Mouse (Mus musculus): ENCODE measurements at regions not wholly inside any gene's neighbourhood (a gene's known extent, or its start where the extent isn't known, plus 50 kb on each side); places are given as distances from the start of the nearest gene placed in this dataset.

DNA sequence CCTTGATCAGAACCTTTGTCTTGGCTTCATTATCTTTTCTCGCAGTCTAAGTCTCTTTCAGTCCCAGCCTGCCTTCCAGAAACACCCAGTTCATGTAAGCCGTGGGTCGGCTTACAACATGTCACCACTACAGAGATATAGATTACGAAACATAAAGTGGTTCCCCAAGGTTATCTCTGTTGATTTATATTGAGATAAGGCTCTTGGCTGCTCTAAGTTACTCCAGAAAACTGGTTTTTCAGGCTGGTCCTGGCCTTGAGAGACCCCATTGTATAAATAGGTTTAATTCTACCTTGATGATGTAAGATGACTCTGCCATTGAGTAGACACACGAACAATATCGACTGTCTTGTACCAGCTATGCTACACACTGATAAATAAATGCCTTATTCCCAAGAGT lies 323.8 kb downstream of the Plod2 start:
- 79% methylated on average over 6 of the region's 6 CpGs for WGBS

DNA sequence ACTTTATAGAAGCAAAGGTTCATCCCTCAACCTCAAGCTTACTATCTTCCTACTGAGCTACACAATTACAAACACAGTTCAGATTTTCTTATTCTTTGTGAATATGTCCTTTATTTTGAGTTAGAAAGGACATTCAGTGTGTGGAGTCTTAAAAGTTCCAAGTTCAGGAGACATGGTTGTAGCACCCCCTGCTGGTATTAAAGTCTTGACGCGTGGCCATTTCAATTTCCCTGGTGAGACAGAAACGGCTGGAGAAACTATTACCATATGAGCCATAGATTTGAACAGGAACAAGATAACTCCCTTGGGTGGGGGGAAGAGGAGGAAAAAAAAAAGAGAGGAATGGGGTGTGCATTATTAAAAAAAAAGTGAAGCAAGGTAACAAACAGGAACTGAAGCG lies 336.6 kb downstream of the Plod2 start:
- Histone ChIP-seq H3K36me3 (ENCODE audit: control insufficient read depth, insufficient read depth, low read length) (no peaks in the 10 kb centered on the region), H3K4me1 (ENCODE audit: control insufficient read depth in 2 of 2, insufficient read depth in 2 of 2, low read length in 2 of 2) (no peaks in the 10 kb centered on the region), H3K4me3 (ENCODE audit: control insufficient read depth in 1 of 2, insufficient read depth in 1 of 2, low read depth in 1 of 2, low read length in 2 of 2) (no peak overlapping the region), H3K9ac (ENCODE audit: low read length) (no peak overlapping the region), H3K27me3 (ENCODE audit: control insufficient read depth, insufficient read depth, low read length) (no peaks in the 10 kb centered on the region), H3K9me3 (ENCODE audit: control insufficient read depth, low read length) (no peaks in the 10 kb centered on the region), H3K4me2 (ENCODE audit: low read length) (no peak overlapping the region), H3K27ac (replicated peaks in 1 of 2; ENCODE audit: control insufficient read depth in 1 of 2, insufficient read depth in 1 of 2, low read depth in 2 of 2, low read length in 2 of 2) (no peak overlapping the region)
- no peak for ATAC-seq (ENCODE audit: insufficient number of reproducible peaks, insufficient read depth, low FRiP score, low read depth)
- 41% methylated on average over 4 of the region's 4 CpGs for WGBS

More for the DNA sequence above, 323.8 kb downstream of the Plod2 start:
- H3K4me1 ChIP-seq (ENCODE audit: control insufficient read depth in 2 of 2, insufficient read depth in 2 of 2, low read length in 2 of 2) = no peaks in the 10 kb centered on the region
- H3K4me2 ChIP-seq (ENCODE audit: low read length) = no peak overlapping the region
- H3K27me3 ChIP-seq (ENCODE audit: control insufficient read depth, insufficient read depth, low read length) = no peaks in the 10 kb centered on the region
- no peaks in the 10 kb centered on the region for H3K36me3 ChIP-seq (ENCODE audit: control insufficient read depth, insufficient read depth, low read length)
- H3K9ac ChIP-seq (ENCODE audit: low read length) = no peak overlapping the region
- no peak overlapping the region for H3K27ac ChIP-seq (replicated peaks in 1 of 2; ENCODE audit: control insufficient read depth in 1 of 2, insufficient read depth in 1 of 2, low read depth in 2 of 2, low read length in 2 of 2)
- no peak for ATAC-seq (ENCODE audit: insufficient number of reproducible peaks, insufficient read depth, low FRiP score, low read depth)
- H3K9me3 ChIP-seq (ENCODE audit: control insufficient read depth, low read length) = 0 out of 2 replicates have a peak, but pooled peaks cover 3% of the 10 kb centered on the region
- H3K4me3 ChIP-seq (ENCODE audit: control insufficient read depth in 1 of 2, insufficient read depth in 1 of 2, low read depth in 1 of 2, low read length in 2 of 2) = no peak overlapping the region

DNA sequence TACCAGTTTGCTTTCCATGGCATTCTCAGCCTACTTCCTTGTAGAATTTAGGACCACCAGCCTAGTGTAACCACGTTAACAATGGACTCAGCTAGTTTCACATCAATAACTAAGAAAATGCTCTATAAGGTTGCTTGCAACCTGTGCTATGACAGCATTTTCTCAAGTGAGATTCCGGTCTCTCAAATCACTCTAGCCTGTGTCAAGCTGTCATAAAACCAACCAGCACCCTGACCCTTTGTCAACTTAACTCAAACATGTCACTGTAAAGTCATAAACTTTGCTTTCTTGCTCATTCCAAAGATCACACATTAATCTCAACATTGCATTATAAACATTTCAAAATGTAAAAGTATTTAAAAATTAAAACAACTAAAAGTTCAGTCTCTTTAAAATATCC lies 337.8 kb downstream of the Plod2 start:
- Histone ChIP-seq H3K4me2 (ENCODE audit: low read length) (no peak overlapping the region), H3K27ac (replicated peaks in 1 of 2; ENCODE audit: control insufficient read depth in 1 of 2, insufficient read depth in 1 of 2, low read depth in 2 of 2, low read length in 2 of 2) (no peak overlapping the region), H3K4me1 (ENCODE audit: control insufficient read depth in 2 of 2, insufficient read depth in 2 of 2, low read length in 2 of 2) (no peaks in the 10 kb centered on the region), H3K27me3 (ENCODE audit: control insufficient read depth, insufficient read depth, low read length) (no peaks in the 10 kb centered on the region), H3K36me3 (ENCODE audit: control insufficient read depth, insufficient read depth, low read length) (no peaks in the 10 kb centered on the region), H3K9ac (ENCODE audit: low read length) (no peak overlapping the region), H3K9me3 (ENCODE audit: control insufficient read depth, low read length) (no peaks in the 10 kb centered on the region), H3K4me3 (ENCODE audit: control insufficient read depth in 1 of 2, insufficient read depth in 1 of 2, low read depth in 1 of 2, low read length in 2 of 2) (no peak overlapping the region)
- WGBS = 58% methylated on average over 2 of the region's 2 CpGs
- no peak for ATAC-seq (ENCODE audit: insufficient number of reproducible peaks, insufficient read depth, low FRiP score, low read depth)

DNA sequence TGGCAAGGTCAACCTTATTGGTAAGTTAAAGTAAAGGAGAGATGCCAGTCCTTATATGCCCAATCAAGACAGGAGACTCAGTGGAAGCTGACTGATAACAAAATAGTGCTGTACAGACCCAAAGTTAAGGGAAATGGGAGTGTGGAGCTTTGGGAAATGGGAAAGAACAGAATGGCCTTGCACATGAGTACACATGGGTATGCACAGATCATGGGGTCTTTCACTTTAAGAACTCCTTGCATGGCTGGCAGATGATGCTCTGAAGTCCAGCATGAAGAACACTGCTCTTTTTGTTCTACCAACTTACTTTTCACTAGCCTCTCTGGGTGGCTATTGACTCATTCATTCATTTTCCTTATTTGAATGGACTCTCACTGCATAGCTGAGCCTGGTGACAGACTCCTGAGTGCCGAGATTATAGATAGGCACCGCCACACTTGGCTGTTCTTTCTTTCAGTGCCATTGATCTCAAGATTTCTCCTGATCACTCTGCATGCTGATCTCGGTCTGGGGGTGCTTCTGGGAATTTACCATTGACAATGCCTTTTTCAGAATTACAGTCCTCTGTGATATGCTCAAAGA lies 340.3 kb downstream of the Plod2 start:
- H3K4me1 ChIP-seq (ENCODE audit: control insufficient read depth in 2 of 2, insufficient read depth in 2 of 2, low read length in 2 of 2) = no peaks in the 10 kb centered on the region
- WGBS = 50% methylated on average over 3 of the region's 3 CpGs

DNA sequence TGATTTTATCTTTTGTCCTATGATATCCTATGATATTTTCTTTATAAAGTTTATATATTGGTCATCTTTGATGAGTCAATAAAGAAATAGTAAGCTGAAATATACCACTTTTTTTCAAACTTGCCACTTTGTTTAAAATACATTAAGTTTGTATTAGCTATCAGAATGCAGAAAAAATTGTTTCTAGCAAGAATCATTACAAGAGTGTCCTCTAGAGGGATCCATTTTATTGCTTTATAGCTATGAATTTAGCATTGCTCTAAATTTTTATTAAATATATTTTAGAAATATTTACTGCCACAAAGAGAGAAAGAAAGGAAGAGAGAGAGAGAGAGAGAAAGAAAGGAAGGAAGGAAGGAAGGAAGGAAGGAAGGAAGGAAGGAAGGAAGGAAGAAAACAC lies 348.0 kb downstream of the Plod2 start:
- no peak overlapping the region for H3K9ac ChIP-seq (ENCODE audit: low read length)
- no peak overlapping the region for H3K4me2 ChIP-seq (ENCODE audit: low read length)
- H3K9me3 ChIP-seq (ENCODE audit: control insufficient read depth, low read length) = no peaks in the 10 kb centered on the region
- no peak overlapping the region for H3K27ac ChIP-seq (replicated peaks in 1 of 2; ENCODE audit: control insufficient read depth in 1 of 2, insufficient read depth in 1 of 2, low read depth in 2 of 2, low read length in 2 of 2)
- no peak overlapping the region for H3K4me3 ChIP-seq (ENCODE audit: control insufficient read depth in 1 of 2, insufficient read depth in 1 of 2, low read depth in 1 of 2, low read length in 2 of 2)
- no peaks in the 10 kb centered on the region for H3K4me1 ChIP-seq (ENCODE audit: control insufficient read depth in 2 of 2, insufficient read depth in 2 of 2, low read length in 2 of 2)
- no peak for ATAC-seq (ENCODE audit: insufficient number of reproducible peaks, insufficient read depth, low FRiP score, low read depth)
- no peaks in the 10 kb centered on the region for H3K36me3 ChIP-seq (ENCODE audit: control insufficient read depth, insufficient read depth, low read length)
- no peaks in the 10 kb centered on the region for H3K27me3 ChIP-seq (ENCODE audit: control insufficient read depth, insufficient read depth, low read length)

More for the DNA sequence above, 340.3 kb downstream of the Plod2 start:
- Histone ChIP-seq H3K4me3 (ENCODE audit: control insufficient read depth in 1 of 2, insufficient read depth in 1 of 2, low read depth in 1 of 2, low read length in 2 of 2) (no peak overlapping the region), H3K36me3 (ENCODE audit: control insufficient read depth, insufficient read depth, low read length) (no peaks in the 10 kb centered on the region), H3K27ac (replicated peaks in 1 of 2; ENCODE audit: control insufficient read depth in 1 of 2, insufficient read depth in 1 of 2, low read depth in 2 of 2, low read length in 2 of 2) (no peak overlapping the region), H3K27me3 (ENCODE audit: control insufficient read depth, insufficient read depth, low read length) (no peaks in the 10 kb centered on the region), H3K4me2 (ENCODE audit: low read length) (no peak overlapping the region), H3K9ac (ENCODE audit: low read length) (no peak overlapping the region), H3K9me3 (ENCODE audit: control insufficient read depth, low read length) (no peaks in the 10 kb centered on the region)
- ATAC-seq (ENCODE audit: insufficient number of reproducible peaks, insufficient read depth, low FRiP score, low read depth) = no peak

DNA sequence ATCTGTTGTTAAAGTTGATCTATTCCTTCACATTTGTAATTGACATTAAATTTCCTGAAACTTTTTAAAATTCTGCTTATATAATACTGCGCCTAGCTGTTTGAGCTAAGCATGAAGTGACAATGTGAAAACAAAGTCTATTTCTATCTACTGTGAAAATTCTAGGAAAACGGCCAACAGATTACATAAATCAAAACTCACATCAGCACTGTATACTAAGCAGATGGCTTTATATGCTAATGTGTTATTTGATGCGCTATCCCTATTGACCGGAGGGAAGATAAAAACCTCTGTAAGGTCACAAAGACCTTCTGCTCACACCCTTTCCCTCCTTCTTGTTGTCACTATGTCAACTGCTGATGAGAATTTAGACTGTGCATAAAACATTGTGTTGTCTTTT lies 357.7 kb downstream of the Plod2 start:
- 83% methylated on average over 4 of the region's 4 CpGs for WGBS
- no peak overlapping the region for H3K9ac ChIP-seq (ENCODE audit: low read length)
- ATAC-seq (ENCODE audit: insufficient number of reproducible peaks, insufficient read depth, low FRiP score, low read depth) = no peak
- H3K4me3 ChIP-seq (ENCODE audit: control insufficient read depth in 1 of 2, insufficient read depth in 1 of 2, low read depth in 1 of 2, low read length in 2 of 2) = no peak overlapping the region
- H3K4me1 ChIP-seq (ENCODE audit: control insufficient read depth in 2 of 2, insufficient read depth in 2 of 2, low read length in 2 of 2) = no peaks in the 10 kb centered on the region
- H3K27me3 ChIP-seq (ENCODE audit: control insufficient read depth, insufficient read depth, low read length) = no peaks in the 10 kb centered on the region
- no peak overlapping the region for H3K4me2 ChIP-seq (ENCODE audit: low read length)
- H3K27ac ChIP-seq (replicated peaks in 1 of 2; ENCODE audit: control insufficient read depth in 1 of 2, insufficient read depth in 1 of 2, low read depth in 2 of 2, low read length in 2 of 2) = no peak overlapping the region
- H3K9me3 ChIP-seq (ENCODE audit: control insufficient read depth, low read length) = no peaks in the 10 kb centered on the region
- no peaks in the 10 kb centered on the region for H3K36me3 ChIP-seq (ENCODE audit: control insufficient read depth, insufficient read depth, low read length)

DNA sequence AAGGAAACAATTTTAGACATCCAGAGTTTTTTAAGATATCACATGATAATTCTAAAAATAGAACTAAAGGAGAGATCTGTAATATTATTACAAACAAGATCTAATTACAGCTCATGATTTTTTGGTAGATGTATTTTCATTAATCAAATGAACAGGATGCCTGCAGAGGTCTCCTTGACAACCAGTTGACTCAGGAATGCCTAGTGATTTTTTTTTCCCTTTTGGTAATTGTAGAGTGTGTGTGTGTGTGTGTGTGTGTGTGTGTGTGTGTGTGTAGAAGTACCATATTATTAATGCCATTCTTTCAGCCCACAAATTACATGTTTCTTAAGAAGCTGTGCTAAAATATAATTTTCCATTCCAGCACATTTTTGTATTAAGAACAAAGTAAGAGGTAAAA lies 365.1 kb downstream of the Plod2 start:
- no peaks in the 10 kb centered on the region for H3K4me1 ChIP-seq (ENCODE audit: control insufficient read depth in 2 of 2, insufficient read depth in 2 of 2, low read length in 2 of 2)
- no peaks in the 10 kb centered on the region for H3K9me3 ChIP-seq (ENCODE audit: control insufficient read depth, low read length)
- H3K4me3 ChIP-seq (ENCODE audit: control insufficient read depth in 1 of 2, insufficient read depth in 1 of 2, low read depth in 1 of 2, low read length in 2 of 2) = no peak overlapping the region
- H3K4me2 ChIP-seq (ENCODE audit: low read length) = no peak overlapping the region
- no peak overlapping the region for H3K9ac ChIP-seq (ENCODE audit: low read length)
- H3K36me3 ChIP-seq (ENCODE audit: control insufficient read depth, insufficient read depth, low read length) = no peaks in the 10 kb centered on the region
- ATAC-seq (ENCODE audit: insufficient number of reproducible peaks, insufficient read depth, low FRiP score, low read depth) = no peak
- no peak overlapping the region for H3K27ac ChIP-seq (replicated peaks in 1 of 2; ENCODE audit: control insufficient read depth in 1 of 2, insufficient read depth in 1 of 2, low read depth in 2 of 2, low read length in 2 of 2)
- H3K27me3 ChIP-seq (ENCODE audit: control insufficient read depth, insufficient read depth, low read length) = no peaks in the 10 kb centered on the region

DNA sequence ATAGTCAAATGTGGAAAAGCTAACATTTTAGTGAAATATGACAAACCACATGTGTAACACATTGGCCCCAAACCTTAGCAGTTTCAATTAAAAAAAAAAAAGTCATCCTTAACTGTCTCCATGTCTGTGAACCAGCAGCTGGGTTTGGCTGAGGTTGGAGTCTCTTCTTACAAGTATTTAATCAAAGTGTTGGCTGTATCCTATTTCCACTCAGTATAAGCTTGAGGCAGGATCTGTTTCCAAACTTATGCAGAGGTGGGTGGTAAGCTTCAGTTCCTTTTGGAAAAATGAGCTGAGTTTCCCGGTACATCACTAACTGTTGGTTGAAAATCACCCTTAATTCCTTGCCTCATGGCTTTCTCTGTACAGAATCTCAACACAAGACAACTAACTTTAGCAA lies 377.4 kb downstream of the Plod2 start:
- Histone ChIP-seq H3K27ac (replicated peaks in 1 of 2; ENCODE audit: control insufficient read depth in 1 of 2, insufficient read depth in 1 of 2, low read depth in 2 of 2, low read length in 2 of 2) (no peak overlapping the region), H3K9ac (ENCODE audit: low read length) (no peak overlapping the region), H3K4me1 (ENCODE audit: control insufficient read depth in 2 of 2, insufficient read depth in 2 of 2, low read length in 2 of 2) (no peaks in the 10 kb centered on the region), H3K36me3 (ENCODE audit: control insufficient read depth, insufficient read depth, low read length) (no peaks in the 10 kb centered on the region), H3K9me3 (ENCODE audit: control insufficient read depth, low read length) (0 out of 2 replicates have a peak, but pooled peaks cover 3% of the 10 kb centered on the region), H3K4me2 (ENCODE audit: low read length) (no peak overlapping the region), H3K27me3 (ENCODE audit: control insufficient read depth, insufficient read depth, low read length) (no peaks in the 10 kb centered on the region), H3K4me3 (ENCODE audit: control insufficient read depth in 1 of 2, insufficient read depth in 1 of 2, low read depth in 1 of 2, low read length in 2 of 2) (no peak overlapping the region)
- 79% methylated on average over 1 of the region's 1 CpGs for WGBS
- ATAC-seq (ENCODE audit: insufficient number of reproducible peaks, insufficient read depth, low FRiP score, low read depth) = no peak

Measured in heart, embryonic 14.5 days (tissue).